Mouse (Mus musculus) liver (tissue): ENCODE results near the gene Cmip.

Source experiments
- DNase-seq: peaks from one replicate; pipeline ENCODE4 v3.0.0-alpha.2; 2020; ENCODE audit warnings: mixed read lengths

The Cmip gene

DNA sequence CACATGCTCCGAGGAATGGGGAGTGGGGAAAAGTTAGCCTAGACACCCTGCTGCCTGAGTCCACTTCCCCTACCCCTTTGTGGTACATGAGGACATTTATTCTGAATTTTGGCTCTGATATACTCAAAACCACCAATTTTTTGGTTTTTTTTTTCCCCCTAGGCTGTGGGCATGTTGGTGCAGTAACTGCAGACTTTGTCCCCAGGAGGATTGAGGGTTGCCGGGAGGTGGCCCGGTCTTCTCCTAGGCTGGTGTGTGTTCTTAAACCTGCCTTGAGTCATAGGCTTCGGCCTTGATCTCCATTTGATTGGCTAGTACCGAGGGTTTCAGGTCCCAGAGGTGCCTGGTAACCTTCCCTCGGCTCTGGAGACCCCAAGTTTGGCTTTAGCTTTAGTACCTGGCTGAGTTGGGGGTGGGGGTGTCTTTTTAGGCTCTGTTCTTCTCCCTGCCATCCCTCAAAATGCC lies 1.7 kb downstream of the Cmip start:
- no peak for DNase-seq

DNA sequence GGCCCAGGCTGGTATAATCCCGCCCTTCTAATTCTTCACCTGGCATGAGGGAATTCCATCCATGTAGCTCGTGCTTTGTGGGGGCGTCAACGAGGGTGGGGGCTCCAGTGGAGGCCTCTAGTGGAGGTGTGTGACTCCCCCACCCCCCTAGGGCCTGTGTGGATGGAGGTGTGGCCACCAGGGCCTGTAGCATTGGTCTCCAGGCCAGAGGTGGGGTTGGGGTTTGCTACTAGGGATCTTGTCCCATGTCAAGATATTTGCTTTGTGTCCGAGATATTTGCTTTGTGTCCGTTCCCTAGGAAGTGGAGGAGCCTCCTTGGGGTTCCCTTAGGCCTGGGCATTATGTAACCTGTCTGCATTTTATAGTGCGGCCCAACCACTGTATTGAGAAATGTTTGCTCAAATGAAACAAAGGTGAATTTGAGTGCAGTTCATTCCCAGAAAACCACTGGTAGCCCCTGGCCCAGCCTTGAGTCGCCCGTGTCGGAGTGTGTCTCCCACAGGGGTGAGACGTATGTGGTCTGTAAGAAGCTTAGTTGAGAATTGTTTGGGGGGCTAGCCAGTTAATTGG lies 2.7 kb downstream of the Cmip start:
- peak; percentile 23 for DNase-seq

DNA sequence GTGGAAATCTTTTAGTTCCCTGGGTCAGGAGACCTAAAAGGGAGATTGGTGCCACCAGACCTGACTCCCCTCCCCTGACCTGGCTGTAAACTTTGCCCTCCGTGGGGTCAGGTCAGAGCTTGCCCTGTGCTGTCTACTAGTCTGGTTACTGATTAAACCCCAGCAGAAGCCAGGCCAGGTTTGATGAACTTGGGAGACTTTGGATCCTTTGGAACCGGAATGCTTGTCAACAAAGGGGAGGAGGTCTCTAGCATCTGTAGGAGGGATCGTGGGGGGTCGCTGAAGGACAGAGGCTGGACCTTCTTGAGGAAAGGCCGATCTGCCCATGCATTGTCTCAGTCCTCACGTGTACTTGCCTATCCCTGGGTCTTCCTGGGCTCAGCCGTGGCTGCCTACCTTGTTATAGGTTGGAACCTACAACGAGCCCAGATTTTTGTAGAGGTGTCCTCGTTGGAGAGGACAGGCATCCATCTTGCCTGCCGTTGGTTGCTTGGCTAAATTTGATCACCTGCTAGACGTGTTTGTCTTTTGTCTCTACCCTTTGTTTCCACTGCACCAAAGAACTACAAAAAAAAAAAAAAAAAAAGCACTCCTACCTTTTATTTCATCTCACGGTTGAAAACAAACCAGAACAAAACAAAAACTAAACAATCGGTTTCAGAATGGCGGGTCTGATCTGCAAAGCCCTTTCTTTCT lies 3.5 kb downstream of the Cmip start:
- DNase-seq, result peak; percentile 39

DNA sequence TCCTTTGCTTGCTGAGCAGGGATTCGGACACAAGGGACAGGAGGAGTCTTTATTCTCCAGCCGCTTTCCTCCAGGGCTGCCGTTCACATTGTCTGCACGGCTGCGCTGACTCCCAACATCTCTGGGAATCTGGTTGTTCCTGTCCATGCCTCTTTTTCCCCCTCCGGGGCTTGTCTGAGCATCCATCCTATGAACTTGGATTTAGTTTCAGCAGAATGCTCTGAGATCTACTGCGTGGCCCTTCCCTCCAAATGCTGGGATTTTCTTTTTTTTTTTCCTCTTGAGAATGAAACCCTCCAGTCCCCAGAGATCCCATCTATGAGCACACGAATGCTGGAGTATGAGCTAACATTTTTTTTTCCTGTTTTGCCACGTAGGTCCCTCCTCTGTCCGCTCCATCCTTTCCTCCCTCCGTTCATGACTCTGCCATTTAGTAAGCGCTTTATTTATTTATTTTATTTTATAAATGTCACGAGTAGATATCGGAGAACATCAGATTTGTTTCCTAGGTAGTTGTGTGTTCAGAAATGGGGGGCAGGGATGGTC lies 4.1 kb downstream of the Cmip start:
- no peak for DNase-seq

DNA sequence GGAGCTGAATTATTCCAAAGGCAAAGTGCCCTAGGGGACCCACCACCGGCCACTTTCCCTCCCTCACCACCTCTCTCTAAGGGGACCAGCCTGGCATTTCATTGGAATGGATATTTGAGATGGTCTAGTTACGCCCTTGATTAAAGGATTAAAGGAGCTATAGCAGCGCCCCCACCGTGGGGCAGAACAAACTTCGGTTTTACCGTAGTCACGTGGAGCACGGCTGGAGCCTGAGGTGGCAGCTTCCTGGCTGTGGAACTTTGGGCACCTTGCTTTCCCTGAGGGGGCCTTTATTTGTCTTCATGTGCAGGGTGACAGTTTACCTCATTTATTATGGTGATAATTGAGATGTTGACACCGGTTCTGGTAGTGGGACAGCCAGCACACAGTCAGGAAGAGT lies 4.8 kb downstream of the Cmip start:
- DNase-seq, result no peak

DNA sequence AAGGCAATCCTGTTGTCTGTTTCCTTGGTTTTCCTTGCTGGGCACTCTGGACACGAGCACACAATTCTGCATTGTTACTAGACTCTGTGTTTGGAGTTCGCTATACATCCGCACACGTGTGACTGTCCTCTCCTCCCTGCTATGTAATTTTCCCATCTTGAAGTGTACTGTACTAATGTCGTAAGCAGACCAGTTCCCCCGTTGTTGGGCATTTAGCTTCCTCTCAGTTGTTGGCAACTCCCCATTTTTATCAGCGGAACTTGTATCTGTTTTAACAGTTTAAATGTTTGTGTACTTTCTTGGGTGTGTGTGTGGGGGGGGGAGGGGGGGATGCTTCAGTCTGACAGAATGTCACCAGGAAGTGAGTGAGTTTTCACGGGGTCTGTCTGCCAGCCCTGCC lies 5.8 kb downstream of the Cmip start:
- peak; percentile 19 for DNase-seq

DNA sequence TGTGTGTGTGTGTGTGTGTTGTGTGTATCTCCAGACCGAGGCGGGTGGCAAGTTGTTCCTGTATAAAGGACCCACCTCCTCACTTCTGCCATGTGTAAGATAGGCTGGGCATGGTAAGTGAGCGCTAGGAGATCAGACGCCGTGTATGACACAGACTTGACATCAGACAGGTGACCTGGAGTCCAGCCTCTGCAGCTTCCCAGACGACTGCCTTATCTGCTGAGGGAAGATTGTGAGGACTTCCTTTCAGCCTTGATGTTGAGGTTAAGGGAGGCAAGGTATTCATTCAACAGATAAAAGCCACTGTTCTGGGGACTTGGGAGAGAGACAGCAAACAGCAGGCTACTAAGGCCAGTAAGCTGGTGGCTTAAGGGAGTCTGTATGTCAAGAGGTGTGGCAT lies 6.6 kb downstream of the Cmip start:
- DNase-seq, result peak; percentile 49

DNA sequence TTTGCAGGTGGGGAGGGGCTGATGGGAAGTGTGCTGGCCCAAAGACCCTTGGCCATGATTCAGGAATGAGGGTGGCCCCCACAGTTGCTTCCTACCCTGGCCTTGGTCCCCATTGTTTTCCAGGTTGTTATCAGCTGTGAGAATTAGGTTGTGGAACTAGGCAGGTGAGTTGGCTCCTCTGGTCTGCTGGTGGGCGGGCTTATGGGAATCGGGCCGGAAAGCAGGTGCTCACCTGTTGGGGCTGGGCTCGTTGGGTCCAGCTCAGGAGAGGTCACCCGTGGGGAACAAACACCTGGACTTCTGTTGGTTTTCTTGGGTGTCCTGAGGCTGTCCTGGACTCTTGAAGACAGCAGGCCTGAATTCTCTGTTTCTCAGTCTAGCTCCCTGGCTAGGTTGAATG lies 8.2 kb downstream of the Cmip start:
- no peak for DNase-seq

DNA sequence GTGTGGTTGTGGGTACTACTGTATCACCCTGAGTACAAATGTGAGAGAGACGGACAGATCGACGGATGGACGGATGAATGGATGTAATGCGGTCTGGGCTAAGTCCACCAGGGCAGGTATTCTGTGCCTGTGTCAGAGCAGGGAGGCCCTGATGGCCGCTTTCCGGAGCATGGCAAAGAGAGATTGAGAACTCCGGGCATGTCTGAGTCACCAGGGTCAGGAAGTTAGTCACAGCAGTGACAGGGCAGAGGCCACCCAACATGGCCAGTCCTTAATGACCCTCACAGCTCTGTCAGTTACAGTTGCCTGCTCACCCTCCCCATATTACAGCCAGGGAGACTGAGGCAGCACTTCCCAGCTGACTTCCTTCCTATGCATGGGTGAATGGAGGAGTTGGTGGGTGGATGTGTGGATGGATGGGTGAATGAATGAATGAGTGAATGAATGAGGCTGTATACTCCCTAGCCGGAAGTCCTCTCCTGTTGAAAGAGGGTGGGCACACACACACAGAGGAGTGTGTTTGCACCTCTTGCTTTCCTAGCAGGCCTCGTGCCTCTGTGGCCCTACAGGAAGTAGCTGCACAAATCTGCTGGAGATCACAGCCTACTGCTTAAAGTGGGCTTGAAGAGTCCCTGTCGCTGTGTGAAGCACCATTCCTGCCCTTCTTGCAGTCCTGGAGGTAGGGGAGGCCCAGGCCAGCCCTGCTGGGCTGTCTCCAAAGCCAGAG lies 10.7 kb downstream of the Cmip start:
- DNase-seq, result no peak

DNA sequence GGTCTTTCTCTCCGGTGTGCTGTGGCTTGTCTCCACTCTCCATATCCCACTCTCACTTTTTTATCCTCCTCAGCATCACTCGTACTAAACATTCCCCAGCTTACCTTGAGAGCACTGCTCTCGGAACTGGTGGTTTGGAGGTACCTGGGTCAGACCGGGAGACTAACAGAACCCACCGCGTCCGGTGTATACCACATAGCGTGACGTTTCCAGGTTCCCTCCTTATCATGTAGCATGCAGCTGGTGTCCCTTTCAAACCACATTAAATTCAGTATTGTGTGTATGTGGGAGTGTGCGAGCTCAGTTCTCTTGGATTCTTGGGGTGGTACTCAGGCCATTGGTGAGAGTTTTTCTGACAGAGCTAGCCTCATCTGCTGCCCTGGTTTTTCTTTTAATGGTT lies 21.4 kb downstream of the Cmip start:
- DNase-seq, result no peak

DNA sequence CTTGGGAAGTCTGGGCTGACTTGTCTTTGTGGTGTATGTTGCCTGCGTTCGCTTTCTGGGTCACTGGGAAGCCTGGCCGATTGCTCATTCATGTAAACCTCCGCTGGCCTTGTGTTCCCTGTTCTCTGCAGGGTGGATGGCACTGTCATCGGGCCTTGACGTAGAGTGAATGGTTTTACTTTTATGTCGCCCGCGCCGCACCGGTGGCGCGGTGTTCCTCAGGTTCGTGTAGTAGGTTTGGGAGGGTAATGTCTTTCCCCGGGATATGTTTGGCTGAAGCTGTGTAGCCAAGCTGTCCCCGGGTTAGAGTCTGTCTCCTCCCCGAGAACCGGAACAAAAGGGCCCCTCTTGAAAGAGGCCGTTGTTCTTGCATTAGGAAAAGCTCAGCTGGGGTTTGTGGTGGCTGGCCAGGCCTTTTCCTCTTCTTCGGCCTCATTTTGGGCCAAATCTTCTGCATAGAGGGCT lies 21.8 kb downstream of the Cmip start:
- DNase-seq, result no peak

DNA sequence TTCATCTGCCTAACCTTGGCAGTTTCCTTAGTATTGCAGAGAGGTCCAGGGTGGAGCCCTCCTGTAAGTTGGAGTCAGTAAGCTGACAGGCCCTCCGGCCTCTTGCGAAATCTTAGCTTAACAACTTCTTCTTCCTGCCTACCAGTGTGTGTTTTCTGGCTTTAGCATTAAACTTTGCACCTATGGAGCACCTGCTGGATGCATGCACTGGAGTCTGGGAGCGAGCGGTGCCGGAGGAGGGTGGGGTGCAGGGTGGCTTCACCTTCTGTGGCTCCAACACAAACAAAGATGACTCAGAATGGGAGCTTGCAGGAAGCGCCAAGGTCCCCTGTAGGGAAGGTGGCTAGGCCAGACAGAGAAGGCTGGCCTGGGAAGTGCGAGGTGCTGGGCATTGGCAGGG lies 23.6 kb downstream of the Cmip start:
- DNase-seq, result no peak

DNA sequence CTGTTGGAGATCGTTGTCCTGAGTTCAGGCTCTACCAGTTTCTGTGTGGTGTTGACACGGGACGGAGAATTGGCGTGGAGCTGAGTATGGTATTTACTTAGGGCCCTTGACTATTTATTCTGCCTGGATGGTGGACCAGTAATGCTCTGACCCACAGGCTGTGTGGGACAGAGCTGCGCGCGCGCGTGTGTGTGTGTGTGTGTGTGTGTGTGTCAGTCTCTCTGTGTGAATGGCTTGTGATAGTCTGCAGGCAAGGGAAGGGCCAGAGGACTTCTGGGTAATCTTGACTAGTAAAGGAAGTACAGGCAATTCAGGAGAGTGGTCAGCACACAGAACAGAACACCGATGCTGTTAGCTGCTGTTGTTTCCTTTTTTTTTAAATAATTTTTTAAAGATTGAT lies 24.8 kb downstream of the Cmip start:
- DNase-seq, result no peak

DNA sequence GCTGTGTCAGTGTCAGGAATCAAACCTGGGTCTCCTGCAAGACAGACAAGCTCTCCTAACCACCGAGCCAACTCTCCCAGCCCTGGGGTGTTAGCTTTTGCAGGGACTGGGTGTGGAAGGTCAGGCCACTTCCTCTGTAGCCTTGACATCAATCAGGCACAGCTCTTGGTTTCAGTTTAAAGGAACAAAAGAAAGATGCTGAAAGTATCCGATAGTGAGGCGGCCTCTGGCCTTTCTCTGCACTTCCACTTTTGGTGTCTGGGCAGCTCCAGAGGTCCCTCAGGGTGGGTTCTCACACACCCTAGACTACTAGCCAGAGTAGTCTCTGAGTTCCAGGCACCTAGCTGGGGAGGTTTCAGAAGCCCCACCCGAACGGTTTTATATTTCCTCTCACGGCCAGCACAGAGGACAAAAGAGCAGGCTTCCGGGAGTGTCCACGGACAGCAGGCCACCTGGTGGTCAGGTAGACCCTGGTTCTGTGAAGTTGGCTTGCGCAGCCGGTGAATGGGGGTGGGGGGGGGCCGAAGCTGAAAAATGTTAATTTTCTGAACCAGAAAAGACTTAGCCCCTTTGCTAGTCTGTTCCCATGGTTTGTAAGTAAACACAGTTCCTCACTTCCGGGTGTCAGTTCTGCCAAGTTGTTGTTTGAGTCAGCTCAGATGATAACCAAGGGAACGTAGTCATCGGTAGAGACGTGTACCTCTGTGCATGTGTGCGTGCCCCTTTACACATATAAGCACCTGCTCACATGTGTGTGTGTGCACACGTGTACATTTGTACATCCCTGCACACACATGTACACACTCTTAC lies 25.5 kb downstream of the Cmip start:
- DNase-seq, result no peak

DNA sequence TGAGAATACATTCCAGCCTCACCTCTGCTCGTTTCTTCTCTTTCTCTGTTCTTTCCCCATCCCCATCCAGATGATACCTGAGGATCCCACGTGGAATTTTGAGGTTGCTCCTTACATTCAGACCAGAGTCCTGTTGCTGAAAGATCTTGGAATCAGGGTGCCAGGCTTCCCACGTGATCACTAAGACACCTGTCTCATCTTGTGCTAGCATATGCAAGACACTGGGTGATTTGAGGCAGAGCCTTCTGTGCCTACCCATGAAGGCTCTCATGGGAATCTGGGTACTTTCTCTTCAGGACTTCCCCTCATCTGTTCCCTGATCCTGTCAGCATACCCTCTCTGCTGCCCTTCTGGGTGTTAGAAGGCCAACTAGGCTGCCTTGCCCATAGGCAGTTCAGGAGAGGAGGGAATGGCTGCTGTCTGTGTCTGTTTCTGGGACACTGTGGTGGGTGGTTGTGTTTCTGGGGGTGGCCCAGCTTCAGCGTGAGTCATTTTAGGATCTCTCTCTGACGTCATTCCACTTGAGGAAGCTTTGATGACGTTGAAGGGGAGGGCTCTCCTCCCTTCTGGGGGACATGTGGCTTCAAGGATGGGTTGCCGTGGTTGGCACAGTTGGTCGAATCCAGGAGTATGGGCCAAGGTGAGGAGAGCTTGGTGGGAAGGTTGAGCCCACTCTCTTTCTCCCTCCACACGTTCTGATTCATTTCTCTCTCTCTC lies 28.1 kb downstream of the Cmip start:
- no peak for DNase-seq

DNA sequence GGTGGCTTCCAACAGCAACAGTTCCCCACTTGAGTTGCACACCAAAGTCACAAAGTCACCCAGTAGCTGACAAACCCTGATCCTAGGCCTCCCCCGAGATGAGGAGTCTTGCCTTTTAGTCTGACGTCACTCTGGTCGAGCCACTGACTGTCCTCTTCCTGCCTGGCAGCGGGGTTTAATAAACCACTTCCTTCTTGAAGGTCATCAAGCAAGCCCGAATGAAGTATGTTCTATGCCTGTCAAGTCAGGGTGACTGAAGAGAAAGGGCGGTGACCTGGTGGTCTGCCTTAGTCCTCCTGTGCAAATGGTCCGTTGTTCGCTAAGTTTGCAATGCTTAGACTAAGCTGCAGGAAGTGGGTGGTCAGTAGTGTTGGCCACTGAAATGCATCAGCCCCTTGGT lies 31.1 kb downstream of the Cmip start:
- no peak for DNase-seq

DNA sequence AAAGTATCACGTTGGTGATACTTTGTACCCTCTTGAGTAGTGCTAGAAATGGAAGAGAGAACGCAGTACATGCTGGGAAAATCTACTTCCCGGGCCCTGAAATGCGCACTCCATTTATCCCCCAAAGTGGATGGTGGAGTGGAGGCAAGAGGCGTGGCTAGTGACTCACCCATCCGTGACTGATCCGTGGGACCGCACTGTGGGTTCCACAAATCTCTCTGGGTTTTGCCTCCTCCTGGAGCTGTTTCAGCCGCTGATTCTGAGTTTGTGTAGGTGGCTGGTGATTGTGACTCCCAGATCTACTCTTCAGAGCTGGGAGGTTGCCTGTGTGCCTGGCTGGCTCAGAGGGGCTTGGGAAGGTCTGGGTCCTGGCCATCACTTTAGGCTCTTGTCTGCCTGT lies 32.2 kb downstream of the Cmip start:
- DNase-seq, result no peak

DNA sequence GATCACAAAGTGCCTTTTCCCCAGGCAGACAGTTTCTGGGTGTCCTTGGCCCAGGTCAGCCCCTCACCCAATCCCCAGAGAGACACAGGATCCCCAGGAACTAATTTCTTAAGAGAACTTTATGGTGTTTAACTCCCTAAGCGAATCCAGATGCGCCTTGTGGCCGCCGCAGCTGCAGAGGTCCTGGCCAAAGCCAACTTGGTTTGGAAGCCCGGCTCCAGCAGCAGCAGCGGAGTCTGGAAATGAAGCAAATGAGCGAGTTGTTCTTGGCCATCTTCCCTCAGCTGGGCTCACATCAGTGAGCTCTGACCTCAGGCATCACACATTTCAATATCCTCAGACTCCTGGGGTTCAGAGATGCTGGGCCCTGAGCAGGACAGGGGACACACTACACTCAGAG lies 33.6 kb downstream of the Cmip start:
- no peak for DNase-seq

DNA sequence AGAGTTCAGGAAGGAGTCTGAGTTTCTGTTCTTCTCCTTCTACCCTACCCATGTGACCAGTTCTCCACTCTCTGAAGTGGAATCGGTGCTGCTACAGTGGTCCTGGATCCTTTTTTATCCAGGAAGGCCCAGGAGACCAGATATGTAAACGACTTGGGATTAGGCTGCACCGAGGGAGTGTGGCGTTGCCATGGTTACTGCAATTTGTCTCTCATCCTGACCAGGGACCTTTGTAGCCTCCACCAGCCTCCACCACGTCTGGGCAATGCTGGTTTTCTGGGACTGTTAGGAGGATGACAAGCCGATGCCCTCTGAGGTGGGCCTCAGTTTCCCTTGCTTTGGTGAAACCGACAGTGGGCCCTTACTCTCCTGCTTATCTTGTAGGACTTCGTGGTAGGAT lies 35.4 kb downstream of the Cmip start:
- no peak for DNase-seq

DNA sequence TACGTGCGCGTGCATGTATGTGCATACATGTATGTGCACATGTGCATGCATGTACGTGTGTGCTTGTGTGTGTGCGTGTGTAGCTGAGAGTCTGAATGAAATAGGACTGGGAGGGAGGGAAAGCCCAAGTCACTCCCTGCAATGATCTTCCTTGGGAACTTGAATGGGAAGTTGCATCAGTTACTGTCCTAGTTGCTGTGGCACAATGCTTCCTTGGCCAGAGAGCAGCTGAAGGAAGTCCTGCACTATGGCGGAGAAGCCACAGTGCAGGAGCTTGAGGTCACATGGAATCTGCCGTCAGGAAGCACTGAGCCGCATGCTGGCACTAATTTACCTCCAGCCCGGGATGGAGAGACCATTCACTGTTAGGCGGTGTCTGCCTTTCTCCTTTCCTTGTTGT lies 37.9 kb downstream of the Cmip start:
- DNase-seq, result no peak

DNA sequence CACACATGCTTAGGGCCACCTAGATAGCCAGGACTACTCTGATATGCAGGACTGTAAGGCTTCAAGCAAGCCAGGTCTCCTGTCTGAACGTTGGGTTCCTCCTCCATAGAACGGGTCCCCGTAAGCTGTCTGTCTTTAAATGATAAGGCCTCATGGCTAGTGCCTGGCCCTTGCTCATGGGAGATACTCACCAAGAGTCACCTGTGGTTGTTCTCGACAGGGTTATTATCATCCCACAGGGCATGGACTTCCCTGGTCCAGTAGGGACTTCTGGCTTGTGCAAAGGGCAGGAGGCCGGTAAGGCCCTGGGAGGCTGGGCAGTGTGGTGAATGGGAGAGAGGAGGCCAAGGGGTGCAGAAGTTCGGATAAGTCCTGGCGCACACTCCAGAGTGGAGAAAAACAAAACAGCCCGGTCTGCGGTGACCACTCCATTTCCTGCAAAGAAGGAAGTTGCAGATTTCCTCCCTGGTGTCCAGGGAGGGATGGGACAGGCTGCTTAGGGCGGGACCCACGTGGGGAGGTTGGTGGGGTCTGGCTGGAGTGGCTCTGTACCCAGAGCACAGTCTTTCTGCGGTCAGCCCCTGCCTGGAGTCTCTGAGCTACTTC lies 41.2 kb downstream of the Cmip start:
- peak; percentile 82 for DNase-seq

DNA sequence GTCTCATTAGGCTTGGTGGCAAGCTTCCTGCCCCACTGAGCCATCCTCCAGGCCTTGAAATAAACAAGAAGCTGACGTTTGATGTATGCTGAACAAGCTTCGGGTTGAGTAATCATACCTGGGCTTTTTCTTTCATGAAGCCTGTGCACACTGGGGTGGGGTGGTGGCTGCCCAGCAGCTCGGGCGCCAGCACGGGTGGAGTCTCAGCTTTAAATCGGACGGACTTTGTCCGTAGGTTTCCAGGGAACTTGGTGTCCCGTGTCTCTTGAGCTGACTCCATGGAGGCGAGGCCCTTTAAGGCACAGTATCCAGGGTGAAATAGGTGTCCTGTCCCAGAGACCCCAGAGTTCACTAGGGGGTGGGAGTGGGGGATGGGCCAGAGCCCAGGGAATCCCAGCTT lies 42.3 kb downstream of the Cmip start:
- DNase-seq, result no peak
